Mouse (Mus musculus) hindbrain, embryonic 10.5 days (tissue): Measurements from ENCODE around the gene Vps26a. TPM values are rescaled to one million over a fixed set of nuclear protein-coding genes. Genes with fewer than 3 reads are reported as not detected.

ENCODE experiments used
- DNase-seq: peaks from one replicate; pipeline ENCODE4 v3.0.0-alpha.2; 2017; ENCODE audit warnings: low spot score
- H3K27ac ChIP-seq: fragments of 300-500 bp; sonication (generic); 2 replicates; pipeline ENCODE4 v1.5.1; 2016; ENCODE audit warnings: mild to moderate bottlenecking, moderate library complexity
- H3K27me3 ChIP-seq: fragments of 300-500 bp; sonication (generic); 2 replicates; pipeline ENCODE4 v1.6.1; 2016; ENCODE audit warnings: mild to moderate bottlenecking; ENCODE audit not compliant: poor library complexity, insufficient read depth, severe bottlenecking
- H3K36me3 ChIP-seq: fragments of 300-500 bp; sonication (generic); 2 replicates; pipeline ENCODE4 v1.6.1; 2016; ENCODE audit warnings: mild to moderate bottlenecking, moderate library complexity
- H3K4me1 ChIP-seq: fragments of 300-500 bp; sonication (generic); replicated peaks from 2 replicates; pipeline ENCODE4 v1.6.1; 2016; ENCODE audit warnings: mild to moderate bottlenecking
- H3K4me3 ChIP-seq: fragments of 300-500 bp; sonication (generic); 2 replicates; pipeline ENCODE4 v1.5.1; 2016; ENCODE audit warnings: mild to moderate bottlenecking, moderate library complexity
- H3K9me3 ChIP-seq: fragments of 300-500 bp; sonication (generic); 2 replicates; pipeline ENCODE4 v1.6.1; 2016; ENCODE audit warnings: mild to moderate bottlenecking, moderate library complexity
- WGBS: fragments of 180-500 bp; shearing (Covaris S2); methylation state at CpG from one replicate; pipeline ENCODE4 v1.1.7; 2016; 5-methylcytosine and 5-hydroxymethylcytosine counted together
- polyA plus RNA-seq: library from polyadenylated mRNA; unstranded; fragments of >200 nt; fragmentation: Nextera tagmentation; extraction: Ambion mirVana; gene quantifications from 2 replicates; pipeline ENCODE4 v1.2.1, GENCODE M21; 2016

The Vps26a gene
- polyA plus RNA-seq, 1 experiment from 2014 or later, result 78.4 TPM

- DNase-seq, result no peak
- WGBS, result 49% methylated on average over 15 of the region's 15 CpGs
- no peak within 1 kb of the TSS for H3K4me3 ChIP-seq
- no peaks in the 10 kb centered on the region for H3K36me3 ChIP-seq
- peaks cover 5% of the 10 kb centered on the region for H3K4me1 ChIP-seq
- no peak within 1 kb of the TSS for H3K27ac ChIP-seq
- H3K9me3 ChIP-seq, result no peaks in the 10 kb centered on the region
- H3K27me3 ChIP-seq, result no peaks in the 10 kb centered on the region
Observed at GRCm38 (mm10) chr10:62422255-62422654, 64.3 kb downstream of the Vps26a start, which contains the start of gene Hkdc1. Gene Hkdc1 (minus strand): TSS chr10:62422491.

GRCm38 (mm10) chr10:62421127-62421526 lies 65.5 kb downstream of the Vps26a start:
- H3K27me3 ChIP-seq, result no peaks in the 10 kb centered on the region
- H3K27ac ChIP-seq, result no peak overlapping the region
- DNase-seq, result no peak
- no peaks in the 10 kb centered on the region for H3K9me3 ChIP-seq
- H3K4me1 ChIP-seq, result peaks cover 5% of the 10 kb centered on the region
- 88% methylated on average over 3 of the region's 3 CpGs for WGBS
- no peak overlapping the region for H3K4me3 ChIP-seq
- H3K36me3 ChIP-seq, result no peaks in the 10 kb centered on the region

- Histone ChIP-seq H3K36me3 (no peaks in the 10 kb centered on the region), H3K4me3 (no peak overlapping the region), H3K27me3 (no peaks in the 10 kb centered on the region), H3K9me3 (no peaks in the 10 kb centered on the region), H3K4me1 (peaks cover 5% of the 10 kb centered on the region), H3K27ac (no peak overlapping the region)
- DNase-seq, result no peak
- WGBS, result 79% methylated on average over 6 of the region's 6 CpGs
Observed at GRCm38 (mm10) chr10:62420399-62420798, 66.2 kb downstream of the Vps26a start.

GRCm38 (mm10) chr10:62419422-62419821 lies 67.2 kb downstream of the Vps26a start:
- no peaks in the 10 kb centered on the region for H3K9me3 ChIP-seq
- no peaks in the 10 kb centered on the region for H3K27me3 ChIP-seq
- H3K27ac ChIP-seq, result no peak overlapping the region
- peaks cover 5% of the 10 kb centered on the region for H3K4me1 ChIP-seq
- no peaks in the 10 kb centered on the region for H3K36me3 ChIP-seq
- DNase-seq, result no peak
- 83% methylated on average over 5 of the region's 5 CpGs for WGBS
- no peak overlapping the region for H3K4me3 ChIP-seq

- Histone ChIP-seq H3K4me3 (no peak overlapping the region), H3K4me1 (peaks cover 5% of the 10 kb centered on the region), H3K27ac (no peak overlapping the region), H3K36me3 (no peaks in the 10 kb centered on the region), H3K27me3 (no peaks in the 10 kb centered on the region), H3K9me3 (no peaks in the 10 kb centered on the region)
- whole genome bisulfite sequencing, result 67% methylated on average over 7 of the region's 7 CpGs
- no peak for DNase-seq
Observed at GRCm38 (mm10) chr10:62418831-62419356, 67.7 kb downstream of the Vps26a start.

- WGBS, result 48% methylated on average over 4 of the region's 4 CpGs
- no peak overlapping the region for H3K4me3 ChIP-seq
- no peaks in the 10 kb centered on the region for H3K36me3 ChIP-seq
- H3K9me3 ChIP-seq, result no peaks in the 10 kb centered on the region
- DNase-seq, result no peak
- no peaks in the 10 kb centered on the region for H3K27me3 ChIP-seq
- H3K27ac ChIP-seq, result no peak overlapping the region
- peaks cover 26% of the 10 kb centered on the region for H3K4me1 ChIP-seq
Observed at GRCm38 (mm10) chr10:62413606-62413982, 73.0 kb downstream of the Vps26a start.

- Histone ChIP-seq H3K9me3 (no peaks in the 10 kb centered on the region), H3K27me3 (no peaks in the 10 kb centered on the region), H3K4me3 (no peak overlapping the region), H3K4me1 (peaks cover 25% of the 10 kb centered on the region), H3K27ac (no peak overlapping the region), H3K36me3 (no peaks in the 10 kb centered on the region)
- no peak for DNase-seq
- WGBS, result 45% methylated on average over 8 of the region's 8 CpGs
Observed at GRCm38 (mm10) chr10:62412906-62413605, 73.5 kb downstream of the Vps26a start.

- Histone ChIP-seq H3K4me3 (no peak overlapping the region), H3K27me3 (peaks cover 7% of the 10 kb centered on the region; the same call in 1 of the 2 replicates), H3K27ac (no peak overlapping the region), H3K9me3 (no peaks in the 10 kb centered on the region), H3K36me3 (no peaks in the 10 kb centered on the region), H3K4me1 (peaks cover 25% of the 10 kb centered on the region)
- no peak for DNase-seq
- 69% methylated on average over 19 of the region's 19 CpGs for WGBS
Observed at GRCm38 (mm10) chr10:62411431-62412410, 74.9 kb downstream of the Vps26a start.

GRCm38 (mm10) chr10:62410943-62411342 lies 75.7 kb downstream of the Vps26a start:
- peaks cover 25% of the 10 kb centered on the region for H3K4me1 ChIP-seq
- H3K27me3 ChIP-seq, result peaks cover 12% of the 10 kb centered on the region; the same call in 1 of the 2 replicates
- H3K4me3 ChIP-seq, result no peak overlapping the region
- H3K36me3 ChIP-seq, result no peaks in the 10 kb centered on the region
- 16% methylated on average over 5 of the region's 5 CpGs for WGBS
- no peaks in the 10 kb centered on the region for H3K9me3 ChIP-seq
- DNase-seq, result peak; percentile 75
- no peak overlapping the region for H3K27ac ChIP-seq

Other genes starting within 250 kb of the Vps26a start
- not detected in 2 replicates for gene Tacr2, start 234.4 kb downstream of the Vps26a start, polyA plus RNA-seq
- 30.0 and 34.0 TPM in 2 replicates for gene Hk1, start 106.9 kb downstream of the Vps26a start, polyA plus RNA-seq
- gene Hkdc1, start 64.3 kb downstream of the Vps26a start, polyA plus RNA-seq, result 0.31 and 0.33 TPM in 2 replicates
- gene 4930507D05Rik, start 37.3 kb downstream of the Vps26a start, polyA plus RNA-seq, result 0.94 and 0.98 TPM in 2 replicates
- 27.9 and 28.8 TPM in 2 replicates for gene Supv3l1, start 37.1 kb downstream of the Vps26a start, polyA plus RNA-seq
- gene Srgn, start 40.6 kb upstream of the Vps26a start, polyA plus RNA-seq, result 3.6 and 3.7 TPM in 2 replicates
- gene Kif1bp, start 91.7 kb upstream of the Vps26a start, polyA plus RNA-seq, result 39.4 and 46.5 TPM in 2 replicates
- 20.1 and 31.2 TPM in 2 replicates for gene Ddx21, start 115.5 kb upstream of the Vps26a start, polyA plus RNA-seq
- 95.7 and 99.7 TPM in 2 replicates for gene Ddx50, start 164.4 kb upstream of the Vps26a start, polyA plus RNA-seq
- 3.2 and 3.3 TPM in 2 replicates for gene Stox1, start 239.3 kb upstream of the Vps26a start, polyA plus RNA-seq